Mouse (Mus musculus) thymus, adult 2 months (tissue): ENCODE measurements around the gene Fam118b. TPM values are rescaled to one million over a fixed set of nuclear protein-coding genes. Genes with fewer than 3 reads are reported as not detected.
A peak's percentile ranks its signal among the peaks of the same experiment; 100 is the strongest.

Source experiments
- DNase-seq: peaks from one replicate; pipeline ENCODE4 v3.0.0; 2021
- H3K27ac ChIP-seq: fragments of 200-500 bp; 2 replicates; pipeline ENCODE4 v1.5.1; 2012; ENCODE audit warnings: low read length, control low read depth; ENCODE audit not compliant: control insufficient read depth, insufficient read depth
- H3K27me3 ChIP-seq: fragments of 200-500 bp; 2 replicates; pipeline ENCODE4 v1.6.1; 2012; ENCODE audit warnings: mild to moderate bottlenecking, low read length, moderate library complexity, mixed read lengths; ENCODE audit not compliant: control insufficient read depth, insufficient read depth
- H3K36me3 ChIP-seq: fragments of 200-500 bp; 2 replicates; pipeline ENCODE4 v1.6.1; 2012; ENCODE audit warnings: mild to moderate bottlenecking, low read length, moderate library complexity; ENCODE audit not compliant: control insufficient read depth, insufficient read depth
- H3K4me1 ChIP-seq: fragments of 200-500 bp; replicated peaks from 2 replicates; pipeline ENCODE4 v1.6.1; 2012; ENCODE audit warnings: low read length; ENCODE audit not compliant: control insufficient read depth, insufficient read depth
- H3K4me3 ChIP-seq: fragments of 200-500 bp; 2 replicates; pipeline ENCODE4 v1.5.1; 2012; ENCODE audit warnings: mild to moderate bottlenecking, low read length, control low read depth, moderate library complexity; ENCODE audit not compliant: control insufficient read depth, insufficient read depth
- CTCF ChIP-seq: fragments of 200-500 bp; IDR thresholded peaks from 2 replicates; pipeline ENCODE4 v1.5.1; 2012; ENCODE audit warnings: mild to moderate bottlenecking, control low read depth, low read length, moderate library complexity, borderline replicate concordance; ENCODE audit not compliant: control insufficient read depth, poor library complexity, insufficient read depth; ENCODE audit errors: extremely low read depth
- POLR2A ChIP-seq: fragments of 200-500 bp; IDR thresholded peaks from 2 replicates; pipeline ENCODE4 v1.6.1; 2012; ENCODE audit warnings: mild to moderate bottlenecking, low read length, control low read depth, moderate library complexity; ENCODE audit not compliant: control insufficient read depth, poor library complexity, insufficient read depth; ENCODE audit errors: extremely low read depth
- WGBS: fragments of 180-500 bp; shearing (Covaris S2); methylation state at CpG from one replicate; pipeline ENCODE4 v1.1.7; 2018; 5-methylcytosine and 5-hydroxymethylcytosine counted together
- polyA plus RNA-seq: library from polyadenylated mRNA; depleted of rRNA; stranded (reverse); fragments of >200 nt; gene quantifications from 2 replicates; pipeline ENCODE4 v1.2.3, GENCODE M21; 2012

Fam118b gene
- polyA plus RNA-seq, 1 experiment = 20.6 TPM

DNA sequence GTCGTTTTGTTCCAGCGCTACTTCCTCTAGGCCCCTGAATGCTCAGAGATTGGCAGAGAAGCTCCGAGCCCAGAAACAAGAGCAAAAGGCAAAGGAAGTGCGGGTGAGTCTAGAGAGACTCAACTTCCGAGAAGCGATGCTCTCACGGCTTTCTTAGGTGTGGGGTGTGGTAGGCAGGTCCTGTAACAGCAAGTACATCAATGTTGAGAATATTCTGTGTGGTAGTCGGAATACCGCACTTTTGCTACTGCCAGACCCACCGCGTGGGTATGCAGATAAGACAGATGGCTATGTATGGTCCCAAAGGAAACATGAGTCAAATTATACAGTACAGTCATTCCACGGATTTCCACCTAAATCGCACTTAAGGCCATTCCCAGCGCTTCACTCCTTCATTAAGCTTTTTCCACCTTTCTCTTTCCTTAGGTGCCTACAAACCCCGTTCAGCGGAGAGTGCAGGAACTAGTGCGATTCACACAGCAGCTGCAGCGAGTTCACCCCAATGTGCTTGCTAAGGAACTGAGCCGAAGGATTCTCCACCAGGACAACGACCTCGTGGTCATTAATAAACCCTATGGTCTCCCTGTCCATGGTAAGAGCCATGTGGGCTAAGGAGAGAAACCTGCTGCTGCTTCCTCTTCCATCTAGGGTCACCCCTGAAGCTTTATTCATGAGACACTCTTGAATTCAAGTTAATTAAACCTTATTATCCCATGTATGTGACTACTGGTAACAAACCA is 541 bp upstream of the Fam118b start:
- TF ChIP-seq CTCF = no peak
- TF ChIP-seq POLR2A = no peak
- no peak overlapping the region for H3K27ac ChIP-seq
- H3K4me3 ChIP-seq = peak overlapping the region; percentile 81
- 3% methylated on average over 21 of the region's 21 CpGs for WGBS
- H3K27me3 ChIP-seq = no peaks in the 10 kb centered on the region
- H3K36me3 ChIP-seq = peaks cover 10% of the 10 kb centered on the region
- H3K4me1 ChIP-seq = peaks cover 7% of the 10 kb centered on the region
- DNase-seq = no peak

DNA sequence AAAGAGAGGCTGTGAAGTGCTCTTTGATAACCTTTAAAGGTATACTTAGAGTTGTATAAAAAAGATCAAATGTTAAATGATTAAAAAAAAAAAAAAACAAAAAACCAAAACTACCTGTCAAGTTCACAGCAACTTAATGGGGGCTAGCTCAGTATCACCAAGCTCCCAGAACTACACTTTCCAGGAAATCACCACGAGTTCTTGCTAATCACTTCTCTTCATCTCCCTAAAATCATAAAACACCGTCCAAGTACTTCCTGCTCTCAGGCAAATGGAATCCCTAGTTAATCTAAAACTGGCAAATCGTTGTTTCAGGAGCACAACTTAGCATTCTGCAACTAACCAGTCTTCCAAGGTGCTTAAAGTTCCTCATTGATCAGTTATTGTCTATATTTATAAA is 3.1 kb downstream of the Fam118b start:
- H3K4me3 ChIP-seq = no peak overlapping the region
- no peak for DNase-seq
- no peak for TF ChIP-seq POLR2A
- H3K27ac ChIP-seq = no peak overlapping the region
- no peaks in the 10 kb centered on the region for H3K27me3 ChIP-seq
- WGBS = 20% methylated on average over 3 of the region's 3 CpGs
- no peaks in the 10 kb centered on the region for H3K36me3 ChIP-seq
- H3K4me1 ChIP-seq = peaks cover 7% of the 10 kb centered on the region

DNA sequence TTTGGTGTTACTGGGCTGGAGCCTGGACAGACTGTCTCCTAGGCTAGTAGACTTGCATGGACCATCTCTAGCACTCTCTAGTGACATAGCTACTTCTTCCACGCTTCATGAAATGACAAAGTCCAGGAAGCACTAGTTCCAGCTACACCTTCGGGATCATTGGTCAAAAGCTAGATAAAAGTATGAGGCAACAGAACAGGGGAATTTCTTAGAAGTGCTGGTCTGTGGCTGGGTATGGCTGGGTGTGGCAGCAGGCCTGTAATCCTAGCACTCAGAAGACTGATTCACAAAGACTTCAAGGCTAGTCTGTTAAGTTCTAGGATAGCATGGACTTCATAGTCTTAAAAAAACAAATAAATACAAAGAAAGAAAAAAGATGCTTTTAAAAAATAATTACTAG is 4.2 kb downstream of the Fam118b start:
- H3K27ac ChIP-seq = no peak overlapping the region
- H3K36me3 ChIP-seq = no peaks in the 10 kb centered on the region
- H3K27me3 ChIP-seq = no peaks in the 10 kb centered on the region
- H3K4me3 ChIP-seq = no peak overlapping the region
- peaks cover 6% of the 10 kb centered on the region for H3K4me1 ChIP-seq
- TF ChIP-seq CTCF (no peak), POLR2A (no peak)
- no peak for DNase-seq
- WGBS = 96% methylated on average over 2 of the region's 2 CpGs

DNA sequence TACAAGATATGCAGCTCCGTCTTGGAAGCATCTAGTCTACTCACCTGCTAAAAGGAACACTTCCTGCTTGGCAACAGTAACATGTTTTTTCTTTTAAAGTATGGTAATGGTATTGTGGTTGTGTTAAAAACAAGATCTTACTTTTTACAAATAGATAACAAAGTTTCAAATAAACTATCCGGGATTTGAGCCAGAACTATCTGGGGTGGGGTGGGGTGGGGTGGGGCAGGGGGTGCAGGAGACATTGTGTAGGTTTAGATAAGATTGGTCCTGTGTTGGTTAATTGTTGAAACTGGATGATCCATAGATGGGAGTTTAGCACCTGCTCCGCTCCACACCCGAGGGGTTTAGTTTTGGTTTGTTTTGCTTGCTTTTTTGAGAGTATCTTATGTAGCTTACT is 5.2 kb downstream of the Fam118b start:
- no peak overlapping the region for H3K4me3 ChIP-seq
- WGBS = 93% methylated on average over 4 of the region's 4 CpGs

DNA sequence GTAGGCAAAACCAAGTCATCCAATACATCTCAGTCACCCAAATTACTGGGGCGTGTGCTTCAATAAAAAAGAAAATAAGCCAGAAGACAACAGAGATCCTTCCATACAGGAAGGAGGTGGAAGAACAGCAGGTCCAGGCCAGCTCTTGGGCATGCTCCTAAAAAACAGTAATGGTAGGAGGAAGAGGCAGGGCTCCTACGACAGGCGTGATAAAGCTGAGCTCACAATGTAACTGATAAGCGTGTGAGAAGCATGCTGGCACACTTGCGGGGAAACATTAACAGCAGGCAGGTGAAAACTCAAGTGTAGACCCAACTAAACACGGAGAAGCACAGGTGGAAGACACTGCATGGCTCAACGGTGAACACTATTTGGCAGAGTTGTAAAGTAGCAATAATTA is 10.2 kb downstream of the Fam118b start:
- 95% methylated on average over 7 of the region's 7 CpGs for WGBS
- TF ChIP-seq POLR2A (no peak), CTCF (no peak)
- Histone ChIP-seq H3K4me3 (no peak overlapping the region), H3K27ac (no peak overlapping the region), H3K4me1 (no peaks in the 10 kb centered on the region), H3K27me3 (no peaks in the 10 kb centered on the region), H3K36me3 (no peaks in the 10 kb centered on the region)
- DNase-seq = no peak

More for the DNA sequence above, 5.2 kb downstream of the Fam118b start:
- Histone ChIP-seq H3K27ac (no peak overlapping the region), H3K4me1 (peaks cover 2% of the 10 kb centered on the region), H3K27me3 (no peaks in the 10 kb centered on the region), H3K36me3 (no peaks in the 10 kb centered on the region)
- TF ChIP-seq POLR2A (no peak), CTCF (no peak)
- DNase-seq = no peak

DNA sequence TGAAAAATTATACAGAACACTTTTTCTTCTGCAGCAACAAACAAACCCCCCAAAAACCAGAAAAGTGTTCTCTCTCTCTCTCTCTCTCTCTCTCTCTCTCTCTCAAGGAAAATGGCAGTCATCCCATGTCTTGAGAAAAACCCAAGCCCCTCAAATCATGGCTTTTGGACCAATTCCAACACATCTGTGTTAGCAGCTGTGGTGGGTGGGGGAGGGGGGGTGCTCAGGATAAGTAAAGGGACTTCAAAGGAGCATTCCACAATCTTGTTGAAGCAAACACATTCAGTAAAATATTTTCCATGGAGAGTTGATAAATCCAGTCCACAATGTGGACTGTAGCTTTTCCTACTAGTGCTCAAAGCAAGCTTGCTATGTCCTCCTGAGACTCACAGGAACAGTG is 18.1 kb downstream of the Fam118b start:
- TF ChIP-seq POLR2A = no peak
- no peak for TF ChIP-seq CTCF
- H3K4me3 ChIP-seq = no peak overlapping the region
- H3K4me1 ChIP-seq = no peaks in the 10 kb centered on the region
- H3K27ac ChIP-seq = no peak overlapping the region
- H3K36me3 ChIP-seq = no peaks in the 10 kb centered on the region
- DNase-seq = no peak
- no peaks in the 10 kb centered on the region for H3K27me3 ChIP-seq

DNA sequence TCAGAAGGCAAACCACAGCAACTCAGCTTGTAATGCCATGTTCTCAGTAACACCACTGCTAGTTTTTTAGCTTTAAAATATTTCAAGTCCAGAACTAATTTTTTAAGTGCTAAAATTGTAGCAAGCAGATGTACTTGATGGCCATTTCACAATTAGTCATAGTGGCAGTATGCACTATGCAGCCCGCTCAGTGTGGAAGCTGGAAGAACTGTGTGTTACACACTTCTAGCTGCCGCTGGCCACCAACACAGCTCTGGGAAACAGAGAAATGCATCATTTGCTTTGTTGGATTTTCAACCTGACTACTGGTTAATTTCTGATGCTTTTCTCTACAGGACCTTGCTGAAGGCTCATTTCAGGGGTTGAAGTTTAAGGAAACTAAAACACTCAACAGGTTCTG is 20.2 kb downstream of the Fam118b start:
- WGBS = 91% methylated on average over 2 of the region's 2 CpGs
- no peak for TF ChIP-seq CTCF
- no peak overlapping the region for H3K4me3 ChIP-seq
- H3K4me1 ChIP-seq = no peaks in the 10 kb centered on the region
- H3K27me3 ChIP-seq = no peaks in the 10 kb centered on the region
- no peaks in the 10 kb centered on the region for H3K36me3 ChIP-seq
- no peak for DNase-seq
- H3K27ac ChIP-seq = no peak overlapping the region
